Comparison of ENCODE assay signal across 20 mouse cellular contexts in the genomic region with DNA sequence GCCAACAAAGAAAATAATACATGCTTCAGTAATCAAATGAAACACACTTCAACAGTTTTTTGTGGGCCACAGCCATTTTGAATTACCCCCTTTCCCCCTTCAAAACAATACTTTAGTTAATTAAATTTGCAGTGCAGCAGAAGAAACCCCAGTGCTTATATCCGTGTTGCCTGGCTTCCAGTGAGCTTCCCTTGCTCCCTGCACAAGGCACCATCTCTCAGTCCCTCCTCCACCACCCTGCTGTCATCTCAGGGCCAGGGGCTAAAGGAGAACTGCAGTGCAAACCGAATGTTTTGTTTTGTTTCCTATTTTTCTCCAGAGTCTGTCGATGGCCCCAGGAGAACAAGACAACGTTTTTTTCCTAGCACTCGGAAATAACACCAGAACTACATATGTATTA.
A peak's percentile ranks its signal among the peaks of the same experiment; 100 is the strongest.
DNase-seq lines count a peak whose midpoint lies in the region; ATAC-seq and TF ChIP-seq lines count a peak whose summit lies in the region.
"Had no signal": no experiment of that assay in that cellular context is flagged by ENCODE, and none has a peak within 500 bp of the region (broad histone marks: within the 10 kb centered on the region; RNA-seq: fewer than 3 reads in every experiment).

No protein-coding gene starts in this region.

- no peak overlapping the region for H3K9ac ChIP-seq in forebrain, embryonic 13.5 days
- no peak overlapping the region for H3K9ac ChIP-seq in forebrain, postnatal 0 days
- no peak overlapping the region for H3K9ac ChIP-seq in midbrain, embryonic 16.5 days (ENCODE audit: low read depth, low read length)
- no peak overlapping the region for H3K9ac ChIP-seq in midbrain, embryonic 13.5 days (replicated peaks)
- H3K9ac ChIP-seq in neural tube, embryonic 15.5 days (replicated peaks) = no peak overlapping the region
- H3K9ac ChIP-seq: forebrain, embryonic 15.5 days; hindbrain, embryonic 12.5 days had no signal

- 0 out of 2 replicates have a peak, but pooled peaks cover 6% of the 10 kb centered on the region for H3K4me1 ChIP-seq in forebrain, embryonic 13.5 days
- H3K4me1 ChIP-seq in forebrain, postnatal 0 days (ENCODE audit: insufficient read depth) = no peaks in the 10 kb centered on the region
- peaks cover 4% of the 10 kb centered on the region; the same call in 1 of the 2 replicates for H3K4me1 ChIP-seq in midbrain, embryonic 16.5 days (ENCODE audit: control insufficient read depth, insufficient read depth, low read length)
- H3K4me1 ChIP-seq in midbrain, embryonic 13.5 days (replicated peaks) = no peaks in the 10 kb centered on the region
- peaks cover 8% of the 10 kb centered on the region; the same call in 1 of the 2 replicates for H3K4me1 ChIP-seq in neural tube, embryonic 15.5 days
- H3K4me1 ChIP-seq: heart, embryonic 10.5 days; hindbrain, embryonic 12.5 days had no signal

- no peaks in the 10 kb centered on the region for H3K36me3 ChIP-seq in forebrain, embryonic 13.5 days (ENCODE audit: poor library complexity, severe bottlenecking)
- H3K36me3 ChIP-seq in forebrain, postnatal 0 days (ENCODE audit: insufficient read depth) = no peaks in the 10 kb centered on the region
- no peaks in the 10 kb centered on the region for H3K36me3 ChIP-seq in midbrain, embryonic 16.5 days (ENCODE audit: control insufficient read depth, insufficient read depth, low read length)
- H3K36me3 ChIP-seq in midbrain, embryonic 13.5 days = no peaks in the 10 kb centered on the region
- H3K36me3 ChIP-seq in neural tube, embryonic 15.5 days = no peaks in the 10 kb centered on the region
- H3K36me3 ChIP-seq: forebrain, embryonic 15.5 days; heart, embryonic 10.5 days; hindbrain, embryonic 12.5 days had no signal

- H3K27me3 ChIP-seq in forebrain, embryonic 13.5 days = no peaks in the 10 kb centered on the region
- H3K27me3 ChIP-seq in forebrain, postnatal 0 days (ENCODE audit: insufficient read depth, low read length) = no peaks in the 10 kb centered on the region
- no peaks in the 10 kb centered on the region for H3K27me3 ChIP-seq in midbrain, embryonic 16.5 days (ENCODE audit: control insufficient read depth, insufficient read depth, low read depth, low read length)
- H3K27me3 ChIP-seq in midbrain, embryonic 13.5 days = no peaks in the 10 kb centered on the region
- H3K27me3 ChIP-seq in neural tube, embryonic 15.5 days (replicated peaks) = no peaks in the 10 kb centered on the region
- H3K27me3 ChIP-seq: forebrain, embryonic 15.5 days; hindbrain, embryonic 12.5 days had no signal

- peak; percentile 24; the same call in 1 of the 2 replicates for ATAC-seq in forebrain, embryonic 13.5 days
- ATAC-seq in forebrain, postnatal 0 days = no peak
- ATAC-seq in midbrain, embryonic 16.5 days = peak; percentile 63; the same call in 1 of the 2 replicates
- ATAC-seq in midbrain, embryonic 13.5 days = no peak
- ATAC-seq in neural tube, embryonic 15.5 days (ENCODE audit: low FRiP score) = peak; percentile 48; the same call in 1 of the 2 replicates
- ATAC-seq: forebrain, embryonic 15.5 days; hindbrain, embryonic 16.5 days; inflammation-experienced regulatory T-cells, adult 6 months had no signal

- H3K4me3 ChIP-seq in forebrain, embryonic 13.5 days = no peak overlapping the region
- H3K4me3 ChIP-seq in forebrain, postnatal 0 days (ENCODE audit: low read depth, low read length) = no peak overlapping the region
- H3K4me3 ChIP-seq in midbrain, embryonic 16.5 days (ENCODE audit: low read depth, low read length) = no peak overlapping the region
- H3K4me3 ChIP-seq in midbrain, embryonic 13.5 days (replicated peaks) = no peak overlapping the region
- H3K4me3 ChIP-seq in neural tube, embryonic 15.5 days (replicated peaks) = no peak overlapping the region
- H3K4me3 ChIP-seq: forebrain, embryonic 15.5 days; heart, embryonic 10.5 days; hindbrain, embryonic 12.5 days had no signal

- 17% methylated on average over 5 of the region's 5 CpGs for WGBS in forebrain, embryonic 13.5 days
- 10% methylated on average over 5 of the region's 5 CpGs for WGBS in forebrain, postnatal 0 days
- 28% methylated on average over 5 of the region's 5 CpGs for WGBS in midbrain, embryonic 16.5 days
- 38% methylated on average over 5 of the region's 5 CpGs for WGBS in midbrain, embryonic 13.5 days
- WGBS in neural tube, embryonic 15.5 days = 34% methylated on average over 5 of the region's 5 CpGs

- intact Hi-C loops in gastrocnemius, postnatal 36 days (cut with DNase I) = no loop called here

- no peaks in the 10 kb centered on the region for H3K9me3 ChIP-seq in forebrain, embryonic 13.5 days (replicated peaks)
- H3K9me3 ChIP-seq in forebrain, postnatal 0 days (ENCODE audit: low read length) = no peaks in the 10 kb centered on the region
- H3K9me3 ChIP-seq in midbrain, embryonic 16.5 days (replicated peaks; ENCODE audit: control insufficient read depth, low read length, poor library complexity, severe bottlenecking) = no peaks in the 10 kb centered on the region
- no peaks in the 10 kb centered on the region for H3K9me3 ChIP-seq in midbrain, embryonic 13.5 days
- no peaks in the 10 kb centered on the region for H3K9me3 ChIP-seq in neural tube, embryonic 15.5 days (replicated peaks)
- H3K9me3 ChIP-seq: forebrain, embryonic 15.5 days; heart, embryonic 10.5 days; hindbrain, embryonic 12.5 days had no signal

- DNase-seq in forebrain, postnatal 0 days = no peak
- no peak for DNase-seq in gastrocnemius, postnatal 36 days
- DNase-seq in right cerebral cortex, adult 2 months (ENCODE audit: low spot score in 2 of 2) = no peak
- DNase-seq: adrenal gland, adult 2 months; adrenal gland, postnatal 25 days; cerebellum, adult 2 months; cerebellum, postnatal 10 days; gastrocnemius, postnatal 14 days; heart, adult 11 months; heart, postnatal 10 days; heart, postnatal 4 days had no signal

- H3K4me2 ChIP-seq in forebrain, embryonic 13.5 days = no peak overlapping the region
- no peak overlapping the region for H3K4me2 ChIP-seq in forebrain, postnatal 0 days (ENCODE audit: low read depth)
- no peak overlapping the region for H3K4me2 ChIP-seq in midbrain, embryonic 16.5 days (ENCODE audit: low read length)
- H3K4me2 ChIP-seq in midbrain, embryonic 13.5 days (replicated peaks) = no peak overlapping the region
- no peak overlapping the region for H3K4me2 ChIP-seq in neural tube, embryonic 15.5 days
- H3K4me2 ChIP-seq: forebrain, embryonic 15.5 days; hindbrain, embryonic 12.5 days had no signal

- no peak for TF ChIP-seq CTCF in forebrain, postnatal 0 days (IDR thresholded peaks at IDR 0.05; ENCODE audit: low read depth)

- no peak overlapping the region for H3K27ac ChIP-seq in forebrain, embryonic 13.5 days
- H3K27ac ChIP-seq in forebrain, postnatal 0 days (ENCODE audit: low read depth, low read length) = no peak overlapping the region
- H3K27ac ChIP-seq in midbrain, embryonic 16.5 days (ENCODE audit: low read length) = no peak overlapping the region
- H3K27ac ChIP-seq in midbrain, embryonic 13.5 days = no peak overlapping the region
- H3K27ac ChIP-seq in neural tube, embryonic 15.5 days (replicated peaks) = 0 out of 2 replicates have a peak overlapping the region, but pooled peaks have one; percentile 18
- H3K27ac ChIP-seq: forebrain, embryonic 15.5 days; heart, embryonic 10.5 days; hindbrain, embryonic 12.5 days had no signal

Comparison
In these comparisons a context has a peak if more than half of its experiments do, and no peak if none do; other contexts are left out.
1. ATAC-seq: peak in forebrain, embryonic 13.5 days (single experiment), midbrain, embryonic 16.5 days (single experiment) and neural tube, embryonic 15.5 days (single experiment); none in forebrain, postnatal 0 days (single experiment) and midbrain, embryonic 13.5 days (single experiment).